Mouse (Mus musculus) kidney, postnatal 10 days (tissue): ENCODE data around the gene Lrpprc.

Source experiments
- DNase-seq: peaks from one replicate; pipeline ENCODE4 v3.0.0; 2021; ENCODE audit warnings: mixed read lengths

Lrpprc gene

DNA sequence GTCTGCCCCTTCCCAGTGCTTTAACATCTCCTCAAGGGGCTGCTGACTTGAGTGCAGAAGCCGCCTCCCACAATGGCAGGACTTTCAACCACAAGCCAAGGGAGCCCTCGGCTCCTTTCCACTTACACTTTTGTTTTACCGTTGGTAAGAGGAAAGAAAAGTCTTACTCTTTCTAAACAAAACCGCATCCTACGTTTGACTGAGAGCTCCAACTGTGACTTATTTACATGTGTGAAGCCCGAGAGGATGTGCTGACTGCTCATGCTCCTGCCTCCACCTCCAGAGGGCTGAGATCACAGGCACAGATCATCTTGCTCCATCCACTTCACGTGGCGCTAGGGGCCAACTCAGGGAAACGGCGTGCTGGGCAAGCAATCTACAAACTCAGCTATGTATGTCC is 32.2 kb downstream of the Lrpprc start:
- no peak for DNase-seq

DNA sequence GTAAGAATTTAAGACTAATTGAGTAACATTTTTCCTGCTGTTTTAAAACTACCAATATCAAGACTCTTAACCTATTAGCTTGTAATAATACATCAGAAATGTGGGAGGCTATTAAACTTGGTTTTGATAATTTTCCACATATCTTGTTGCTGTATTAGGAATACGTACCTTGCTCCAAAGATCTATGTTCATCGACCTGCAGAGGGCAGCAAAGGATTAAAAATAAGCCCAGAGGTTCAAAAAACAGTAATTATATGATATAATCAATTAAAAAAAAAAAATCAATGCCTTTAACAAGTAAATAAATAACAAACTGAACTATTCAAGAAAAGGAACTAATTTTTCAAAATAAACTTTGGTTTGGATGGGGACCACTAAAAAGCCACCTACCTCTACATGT is 34.5 kb downstream of the Lrpprc start:
- DNase-seq = peak; percentile 35

DNA sequence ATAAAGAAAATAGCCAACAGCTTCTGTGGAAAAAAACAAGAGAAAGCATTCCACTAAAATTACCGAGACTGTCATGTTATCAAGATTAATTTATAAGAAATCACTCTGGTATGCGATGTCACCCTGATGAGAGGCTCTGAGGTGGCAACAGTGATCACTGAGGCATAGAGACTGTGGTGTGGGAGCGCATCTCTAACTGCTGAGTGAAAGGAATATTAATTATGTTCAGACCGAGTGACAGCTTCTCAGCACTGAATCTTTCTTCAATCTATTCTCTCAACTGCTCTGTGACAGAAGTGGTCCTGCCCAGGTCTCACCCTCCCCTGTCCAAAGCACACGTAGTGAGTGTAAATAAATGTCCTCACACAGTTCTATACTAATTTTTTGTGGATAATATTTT is 37.1 kb downstream of the Lrpprc start:
- DNase-seq = no peak

DNA sequence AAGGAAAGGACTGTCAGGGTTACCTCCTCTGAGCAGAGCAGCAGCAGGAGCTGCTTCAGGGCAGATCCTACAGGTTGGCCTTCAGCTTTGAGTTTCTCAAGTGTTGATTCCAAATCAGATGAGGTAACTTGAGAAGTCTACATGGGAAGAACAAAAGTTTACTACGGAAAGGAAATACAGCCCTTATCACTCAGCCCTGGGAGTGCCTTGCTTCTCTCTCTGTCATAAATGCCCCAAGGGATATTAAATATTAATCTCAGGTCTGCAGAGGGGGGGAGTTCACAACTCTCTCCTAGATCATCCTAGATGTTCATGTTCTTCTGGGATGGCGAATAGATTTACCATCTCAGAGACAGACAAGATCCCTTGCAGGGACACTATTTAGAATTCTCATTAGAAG is 38.3 kb downstream of the Lrpprc start:
- no peak for DNase-seq

DNA sequence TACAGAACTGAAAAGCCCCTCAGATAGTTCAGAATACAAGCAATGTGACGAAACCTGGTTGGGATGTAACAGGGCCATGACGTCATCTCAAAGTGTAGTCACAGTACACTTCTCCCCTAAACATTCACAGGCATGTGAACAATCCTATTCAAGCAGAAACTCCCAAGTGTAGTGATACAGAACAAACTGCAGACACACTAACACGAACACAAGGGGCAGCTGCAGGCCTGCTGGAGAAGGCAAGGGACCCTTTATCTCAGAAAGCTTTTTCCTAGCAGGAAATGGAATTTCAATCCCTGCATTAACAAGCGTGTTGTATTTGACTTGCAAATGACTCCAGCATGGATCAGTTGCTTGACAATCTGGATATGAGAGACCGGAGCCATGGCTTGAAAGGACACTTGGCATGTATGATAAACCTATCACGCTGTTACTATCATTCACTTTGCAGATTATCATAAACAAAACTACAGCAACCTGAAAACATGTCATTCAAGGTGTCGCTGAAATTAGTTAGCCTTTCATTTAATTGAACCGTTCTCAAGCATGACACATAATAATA is 38.9 kb downstream of the Lrpprc start:
- DNase-seq = no peak

DNA sequence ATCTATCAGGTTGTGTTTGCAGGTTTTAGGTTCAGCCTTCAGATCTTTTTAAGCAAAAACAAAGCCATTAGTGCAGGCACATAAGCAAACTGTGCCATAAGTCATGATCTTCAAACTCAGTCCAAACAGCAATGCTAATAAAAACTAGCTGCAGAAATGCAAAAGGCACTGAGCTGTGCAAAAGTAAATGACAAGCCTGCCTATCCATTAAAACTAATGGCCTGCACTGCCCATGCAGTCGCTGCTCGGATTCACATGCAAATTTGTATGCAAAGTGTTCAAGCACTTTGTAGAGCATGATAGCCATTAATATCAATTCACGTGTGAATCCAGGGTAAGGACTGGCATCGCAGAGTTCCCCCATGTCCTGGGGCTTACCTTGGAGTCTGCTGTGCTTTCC is 40.5 kb downstream of the Lrpprc start:
- DNase-seq = no peak

DNA sequence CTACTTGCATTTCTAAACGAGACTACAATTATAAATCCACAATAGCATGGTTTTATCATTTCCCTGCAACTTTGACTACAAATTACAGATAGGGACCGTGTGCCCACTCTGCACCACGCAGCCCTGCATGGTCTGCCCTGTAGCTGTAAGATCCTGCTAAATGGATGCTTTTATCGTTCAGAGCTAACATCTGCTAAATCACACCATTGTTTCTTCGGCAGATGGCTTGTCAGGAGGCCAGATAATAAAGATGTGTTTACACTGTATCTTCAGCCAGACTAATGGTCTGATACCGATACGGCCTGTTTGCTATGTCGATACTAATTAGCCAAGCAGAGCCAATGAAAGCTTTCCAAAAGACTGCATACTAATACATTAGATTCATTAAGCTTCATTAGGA is 41.3 kb downstream of the Lrpprc start:
- DNase-seq = no peak

DNA sequence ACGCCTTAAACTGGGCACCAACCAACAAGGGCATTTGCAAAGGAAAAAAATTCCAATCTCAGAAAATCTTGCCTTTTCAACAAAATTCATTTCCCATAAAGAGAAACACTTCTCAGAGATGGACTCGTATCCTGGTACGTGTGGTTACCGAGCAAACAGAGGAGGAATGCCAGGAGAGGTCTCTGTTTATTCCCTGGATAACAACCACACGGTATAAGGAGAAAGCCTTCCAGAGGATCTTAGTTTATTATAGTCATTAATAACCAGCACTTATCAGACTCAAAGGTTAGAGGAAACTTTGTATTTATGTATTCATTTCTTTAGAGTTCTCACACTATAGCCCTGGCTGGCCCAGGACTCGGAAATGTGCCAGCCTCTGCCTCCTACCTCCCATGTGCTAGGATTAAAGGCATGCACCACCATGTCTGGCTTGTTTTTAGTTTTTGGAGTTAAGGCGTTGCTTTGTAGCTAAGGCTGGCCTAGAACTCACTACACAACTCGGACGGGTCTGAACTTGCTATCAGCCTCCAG is 42.4 kb downstream of the Lrpprc start:
- DNase-seq = no peak

DNA sequence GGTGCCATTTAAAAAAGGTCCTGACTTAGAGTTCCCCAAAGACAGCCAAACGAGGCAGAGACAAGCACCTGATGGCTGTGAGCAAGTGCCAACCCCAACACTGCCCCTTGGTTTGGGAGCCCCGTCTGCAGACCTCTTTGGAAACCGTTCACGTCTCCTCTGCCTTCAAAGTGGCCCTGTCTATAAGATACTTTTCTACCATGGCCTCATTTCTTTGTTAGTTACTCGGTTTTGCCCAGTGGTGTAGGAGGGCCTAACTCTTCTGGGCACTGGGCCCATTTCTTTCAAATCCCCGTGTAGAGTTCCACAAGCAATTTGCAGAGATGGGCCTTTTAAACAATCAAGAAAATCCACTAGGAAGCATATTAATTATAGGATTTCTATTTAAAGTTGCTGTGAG is 43.4 kb downstream of the Lrpprc start:
- DNase-seq = no peak

DNA sequence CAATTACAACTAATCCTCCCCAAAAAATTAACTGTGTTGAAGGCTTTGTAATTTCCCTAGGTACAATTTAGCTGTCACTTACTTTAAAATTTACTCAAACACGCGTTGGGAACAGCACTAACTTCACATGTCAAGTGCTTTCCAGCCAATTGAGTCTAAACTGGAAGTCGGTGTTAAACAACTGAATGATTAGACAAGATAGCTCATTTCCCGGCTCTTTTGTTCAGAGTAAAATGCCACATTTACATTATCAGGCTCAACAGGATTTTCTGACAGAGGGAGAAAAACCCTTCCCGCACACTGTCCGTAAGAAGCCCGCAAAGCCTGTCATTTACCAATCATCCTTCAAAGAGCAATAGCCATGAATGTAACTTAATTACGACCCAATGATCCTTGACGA is 45.6 kb downstream of the Lrpprc start:
- DNase-seq = no peak

DNA sequence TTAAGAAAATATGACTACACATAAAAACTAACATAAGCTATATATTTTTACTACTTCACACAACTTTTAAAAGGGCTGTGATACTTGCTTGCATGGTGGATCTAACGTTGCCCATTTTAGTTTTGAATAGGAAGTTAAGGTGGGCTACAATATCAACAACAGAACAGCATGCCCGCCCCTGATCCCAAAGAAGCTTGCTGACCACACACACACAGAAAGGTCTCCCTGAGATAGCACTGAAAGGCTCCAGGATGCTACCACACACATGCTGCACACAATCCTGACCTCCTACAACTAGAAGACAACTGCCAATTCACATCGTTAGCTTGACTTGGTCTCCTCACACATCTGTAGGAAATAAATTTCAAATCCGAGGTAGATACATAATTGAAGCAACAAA is 46.3 kb downstream of the Lrpprc start:
- DNase-seq = no peak

DNA sequence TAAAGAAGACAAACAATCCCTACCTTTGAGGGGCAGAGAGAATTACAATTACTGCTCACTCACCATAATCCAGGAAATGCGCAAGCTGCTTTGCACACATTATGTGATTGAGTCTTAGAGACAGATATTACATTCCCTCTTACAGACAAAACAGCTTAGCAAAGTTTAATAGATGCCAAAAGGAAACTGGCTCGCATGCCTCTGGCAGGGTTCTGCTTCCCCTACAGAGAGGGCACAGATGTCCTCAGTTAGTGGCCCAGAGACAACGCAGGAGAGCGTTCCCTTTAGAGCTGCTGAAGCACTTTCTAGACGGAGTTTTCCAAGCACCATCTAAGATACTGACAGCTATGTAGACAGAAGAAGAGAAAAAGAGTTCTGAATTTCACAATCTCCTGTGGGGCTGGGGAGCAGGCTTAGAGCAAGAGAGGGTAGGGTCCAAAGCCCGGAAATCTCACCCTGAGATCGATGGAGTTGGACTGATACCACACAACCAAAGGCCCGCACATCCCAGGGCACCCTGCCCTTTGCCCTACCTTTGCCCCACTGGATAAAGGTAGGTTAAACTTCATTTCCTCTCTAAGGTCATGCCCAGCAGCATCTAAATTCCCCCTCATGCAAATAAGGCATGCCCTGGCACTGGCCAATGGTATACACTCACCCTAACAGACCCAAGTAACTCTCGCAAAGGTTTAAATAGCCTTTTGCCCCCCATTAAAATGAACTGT is 52.4 kb downstream of the Lrpprc start:
- no peak for DNase-seq

DNA sequence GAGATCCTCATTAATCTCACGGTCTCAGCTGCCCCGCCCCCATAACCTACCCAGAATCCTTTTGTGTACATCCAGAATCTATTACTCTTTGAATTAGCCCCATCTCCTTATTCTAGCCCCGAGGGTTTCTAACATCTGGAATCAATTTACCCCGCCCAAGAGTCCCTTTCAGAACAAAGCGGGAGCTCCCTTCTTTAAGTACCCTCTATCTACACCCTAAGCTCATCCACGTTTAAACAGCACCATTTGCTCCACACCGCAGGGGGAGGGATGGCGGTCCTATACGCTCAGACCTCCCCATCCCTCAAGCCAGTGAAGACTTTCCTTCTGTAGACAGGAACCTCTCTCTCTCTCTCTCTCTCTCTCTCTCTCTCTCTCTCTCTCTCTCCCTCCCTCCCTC is 53.9 kb downstream of the Lrpprc start:
- DNase-seq = no peak

DNA sequence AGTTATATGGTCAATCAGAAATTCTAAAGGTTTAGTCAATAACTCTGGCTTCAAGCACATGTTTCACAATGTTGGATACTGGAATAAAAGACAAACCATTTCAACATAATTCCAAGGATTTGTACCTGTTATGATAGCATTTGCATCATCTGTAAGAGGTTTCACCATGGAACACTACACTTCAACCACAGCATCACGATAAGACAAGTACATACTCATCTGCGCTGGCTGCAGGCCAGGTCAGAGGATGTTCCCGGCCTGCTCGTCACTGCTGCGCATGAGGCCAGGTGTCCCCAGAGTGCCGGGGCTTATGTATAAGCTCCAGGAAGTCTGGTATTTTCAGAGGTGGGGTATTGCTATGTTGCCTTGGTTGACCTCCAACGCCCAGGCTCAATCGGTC is 58.0 kb downstream of the Lrpprc start:
- no peak for DNase-seq

DNA sequence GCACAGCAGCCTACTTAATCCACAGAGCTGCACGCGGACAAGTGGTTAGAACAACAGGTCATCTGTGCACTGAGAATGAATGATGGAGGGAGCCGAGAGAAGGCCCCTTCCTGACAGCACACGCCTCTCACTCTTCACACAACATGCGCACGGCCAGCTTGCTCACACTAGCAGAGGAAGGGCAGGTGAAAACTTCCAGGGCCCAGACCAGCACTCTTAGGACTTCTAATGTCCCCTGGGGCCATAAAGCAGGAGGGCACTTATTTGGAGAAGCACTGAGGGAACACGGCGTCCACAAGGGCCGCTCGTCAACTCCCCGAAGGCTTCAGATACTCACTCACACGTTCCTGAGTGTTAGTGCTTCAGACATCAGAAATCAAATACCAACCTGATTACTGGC is 59.2 kb downstream of the Lrpprc start:
- no peak for DNase-seq

DNA sequence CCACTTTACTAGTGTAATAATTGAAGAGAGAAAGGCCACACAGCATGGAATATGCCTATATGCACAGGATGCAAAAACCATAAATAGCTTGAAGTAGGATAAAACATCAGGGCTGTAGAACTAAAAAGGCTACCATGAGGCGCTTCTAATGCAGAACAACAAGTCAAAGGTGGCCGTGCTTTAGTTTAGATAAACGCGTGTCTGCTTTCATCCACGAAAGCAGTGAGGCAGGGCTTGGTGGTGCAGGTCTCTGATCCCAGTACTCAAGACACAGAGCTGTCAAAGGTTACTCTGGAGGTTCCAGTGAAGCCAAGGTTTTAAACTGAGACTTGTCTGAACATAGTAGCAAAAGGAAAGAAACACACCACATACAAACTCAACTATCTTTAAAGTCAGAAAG is 61.4 kb downstream of the Lrpprc start:
- DNase-seq = no peak

DNA sequence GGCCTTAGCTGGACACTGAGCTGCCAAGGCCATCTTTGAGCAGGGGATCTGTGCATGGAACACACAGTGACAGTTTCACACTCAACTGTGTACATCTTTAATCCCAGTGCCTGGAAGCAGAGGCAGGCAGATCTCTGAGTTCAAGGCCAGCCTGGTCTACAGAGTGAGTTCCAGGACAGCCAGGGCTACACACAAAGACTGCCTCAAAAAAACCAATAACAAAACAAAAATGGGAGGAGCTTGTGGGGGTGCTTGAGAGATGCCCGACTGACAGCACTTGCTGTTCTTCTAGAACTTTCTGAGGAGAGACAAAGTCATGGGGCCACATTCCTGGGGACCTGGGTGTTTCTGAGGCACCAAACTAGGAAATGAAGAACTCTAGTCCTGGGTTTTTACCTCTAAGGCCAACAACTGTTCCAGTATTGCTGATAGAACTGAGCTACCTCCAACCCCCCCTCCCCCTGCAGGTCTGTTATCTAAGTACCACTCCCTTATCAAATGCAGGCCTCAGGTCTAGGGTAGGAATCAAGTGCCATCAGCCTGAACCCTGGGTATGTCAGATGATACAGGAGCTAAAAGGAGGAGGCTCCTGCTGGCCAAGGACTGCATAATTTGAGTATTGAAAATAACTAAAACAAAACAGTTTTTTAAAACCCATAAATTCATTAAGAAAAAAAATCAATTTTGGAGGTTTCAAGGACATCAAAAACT is 62.2 kb downstream of the Lrpprc start:
- DNase-seq = no peak

DNA sequence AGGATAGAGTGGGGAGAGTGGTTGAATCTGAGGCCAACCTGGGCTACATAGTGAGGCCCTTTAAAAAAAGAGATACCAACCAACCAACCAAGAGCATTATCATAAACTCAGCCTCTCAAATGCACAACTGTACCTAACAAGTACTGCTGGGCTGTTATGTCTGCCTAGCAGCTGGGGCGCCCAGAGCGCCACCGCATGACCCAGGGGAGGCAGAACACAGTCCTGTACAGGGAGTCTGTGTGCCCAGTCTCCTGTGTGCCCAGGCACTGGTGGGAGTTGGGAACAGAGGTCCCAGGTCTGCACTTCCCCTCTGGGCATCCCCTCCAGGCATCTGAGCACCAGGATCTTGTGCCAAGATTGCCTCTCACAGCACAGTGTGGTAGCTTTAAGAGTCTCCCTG is 65.4 kb downstream of the Lrpprc start:
- DNase-seq = no peak

DNA sequence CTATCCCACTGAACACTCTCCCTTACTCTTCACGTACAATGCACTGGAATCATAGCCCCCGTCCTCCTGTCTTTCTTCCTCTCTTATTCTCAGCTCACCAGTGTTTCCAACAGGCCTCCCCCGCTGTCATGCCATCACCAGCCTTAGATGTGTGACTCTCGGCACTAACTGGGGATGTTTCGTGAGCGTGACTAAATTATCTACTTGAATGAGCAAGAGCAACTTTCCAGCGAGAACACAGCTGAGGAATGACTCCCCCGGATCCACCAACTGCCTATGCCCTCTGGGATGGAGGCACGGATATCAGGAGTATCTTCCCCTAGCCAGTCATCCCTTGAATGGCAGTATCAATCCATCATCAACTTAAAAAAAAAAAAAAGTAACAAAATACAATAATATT is 66.6 kb downstream of the Lrpprc start:
- no peak for DNase-seq

DNA sequence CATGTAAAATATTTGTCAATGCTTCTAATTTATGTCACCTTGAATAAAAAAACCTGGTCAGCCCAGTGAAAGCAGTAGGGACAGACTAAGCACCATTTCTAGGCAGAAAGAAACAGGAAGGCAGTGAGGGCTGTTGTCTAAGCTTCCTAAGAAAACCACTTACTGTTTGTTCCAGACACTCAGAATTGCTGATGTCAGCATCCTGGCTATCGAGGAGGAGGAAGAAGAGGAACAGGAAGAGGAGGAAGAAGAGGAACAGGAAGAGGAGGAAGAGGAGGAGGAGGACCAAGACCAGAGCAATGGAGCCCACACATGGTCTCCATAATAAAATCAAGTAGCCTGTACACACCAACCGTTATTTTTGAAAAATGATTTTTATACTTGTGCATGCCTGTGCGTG is 71.5 kb downstream of the Lrpprc start:
- DNase-seq = no peak

DNA sequence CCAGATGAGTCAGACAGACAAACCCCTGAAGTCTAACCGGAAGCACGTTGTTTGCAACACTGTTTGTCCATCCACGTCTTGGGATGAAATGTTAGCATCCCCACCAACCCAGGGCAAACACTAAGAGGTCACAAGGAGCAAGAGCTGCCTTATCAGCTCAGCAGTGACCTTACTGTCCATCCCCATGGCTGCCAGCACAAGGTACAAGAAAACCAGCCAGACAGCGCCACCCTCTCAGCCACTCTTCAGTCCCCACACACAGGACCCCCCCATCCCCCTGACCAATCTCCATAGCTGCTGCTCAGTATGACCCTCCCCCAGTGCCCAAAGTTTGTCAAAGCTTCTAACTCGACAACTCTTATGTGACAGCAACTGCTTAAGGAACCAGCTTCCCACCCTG is 73.2 kb downstream of the Lrpprc start:
- no peak for DNase-seq

DNA sequence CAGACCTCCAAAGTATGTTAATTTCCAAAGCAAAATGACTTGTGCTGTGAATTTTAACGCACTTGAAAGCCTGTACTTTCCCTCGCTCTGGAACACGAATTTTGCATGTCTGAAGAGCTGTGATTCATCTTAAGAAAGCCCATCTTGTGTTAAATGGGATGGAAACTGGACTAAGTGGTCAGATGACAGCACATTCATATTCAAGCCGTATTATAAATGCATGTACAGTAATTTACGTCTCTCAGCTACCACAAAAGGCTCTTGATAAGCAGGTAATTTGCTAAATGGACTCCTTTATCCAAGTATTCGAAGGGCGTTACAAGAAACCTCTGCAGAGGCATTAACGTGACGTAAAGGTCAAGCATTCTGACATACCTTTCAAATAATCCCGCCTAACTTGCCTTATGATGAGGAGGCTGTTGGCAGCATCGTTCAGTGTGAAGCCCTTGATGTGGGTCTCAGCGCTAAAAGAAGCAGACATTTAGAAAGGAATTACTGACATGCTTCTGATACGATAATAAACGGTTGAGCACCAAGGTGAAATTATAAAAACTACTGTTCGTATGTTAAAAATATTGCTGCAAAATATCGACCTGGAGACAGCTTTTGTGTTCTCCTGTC is 74.2 kb downstream of the Lrpprc start:
- DNase-seq = no peak

DNA sequence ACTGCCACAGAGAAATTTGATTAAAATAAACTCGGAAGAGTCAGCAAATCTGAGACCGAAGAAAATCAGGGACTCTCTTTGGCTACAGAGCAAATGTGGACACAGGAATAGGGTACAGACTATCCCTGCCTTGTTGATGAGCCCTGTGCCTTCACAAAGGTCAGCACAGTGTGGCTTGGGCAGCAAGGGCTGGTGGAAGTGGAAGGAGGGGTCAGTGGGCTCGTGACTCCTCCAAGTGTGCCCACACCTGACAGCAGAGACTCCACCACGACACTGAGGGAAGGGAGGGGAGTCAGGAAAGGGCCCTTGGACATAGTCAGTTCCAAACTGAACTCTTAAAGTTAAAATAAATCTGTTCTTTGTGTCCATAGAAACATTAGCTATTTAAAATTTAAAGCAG is 75.7 kb downstream of the Lrpprc start:
- no peak for DNase-seq
